Mouse (Mus musculus) ES-Bruce4 (cell line): ENCODE measurements around the gene Suz12.

ENCODE experiments used
- CTCF ChIP-seq: IDR thresholded peaks from one replicate; pipeline ENCODE4 v1.8.1; 2011; ENCODE audit warnings: low read depth, low read length
- POLR2A ChIP-seq: IDR thresholded peaks from one replicate; pipeline ENCODE4 v1.8.1; 2011; ENCODE audit warnings: low read length; ENCODE audit not compliant: insufficient read depth

GRCm38 (mm10) chr11:79992592-79993355, at the start of gene Suz12:
- TF ChIP-seq CTCF (no peak), POLR2A (peak; percentile 21)
